Mouse (Mus musculus): ENCODE results near the gene Prr5l. TPM values are rescaled to one million over a fixed set of nuclear protein-coding genes. Genes with fewer than 3 reads are reported as not detected.
"Not testable (repeated sequence)": the region's sequence is repeated elsewhere in the genome, so short reads cannot be mapped to it uniquely, and the experiment has no call there.

Prr5l gene
- polyA plus RNA-seq, 1 experiment from 2014 or later, result 50.6 TPM

DNA sequence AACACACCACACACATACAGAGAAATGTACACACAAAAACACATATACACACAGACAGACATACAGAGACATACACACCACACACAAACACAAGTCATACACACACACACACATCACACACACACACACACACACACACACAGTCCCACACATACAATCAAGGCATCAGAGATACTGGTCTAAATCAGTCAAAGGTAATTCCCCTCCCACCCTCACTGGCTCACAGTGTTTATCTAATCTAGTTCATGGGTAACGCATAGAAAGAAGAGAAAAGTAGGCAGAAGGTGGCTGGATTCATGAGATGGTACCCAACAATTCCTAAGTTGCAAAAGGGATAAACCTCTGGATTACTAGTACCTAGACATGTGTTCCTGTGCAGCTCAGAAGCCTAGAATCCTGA lies 120.9 kb downstream of the Prr5l start:
- WGBS, result 96% methylated on average over 1 of the region's 1 CpGs
- Histone ChIP-seq H3K36me3 (0 out of 2 replicates have a peak, but pooled peaks cover 6% of the 10 kb centered on the region), H3K9ac (replicated peaks) (no peak overlapping the region), H3K4me3 (replicated peaks) (no peak overlapping the region), H3K4me2 (no peak overlapping the region), H3K27me3 (no peaks in the 10 kb centered on the region), H3K4me1 (replicated peaks) (peaks cover 22% of the 10 kb centered on the region), H3K9me3 (no peaks in the 10 kb centered on the region), H3K27ac (no peak overlapping the region)
- no peak for ATAC-seq (ENCODE audit: insufficient number of reproducible peaks, insufficient read depth, low FRiP score, low TSS enrichment, low read depth)

DNA sequence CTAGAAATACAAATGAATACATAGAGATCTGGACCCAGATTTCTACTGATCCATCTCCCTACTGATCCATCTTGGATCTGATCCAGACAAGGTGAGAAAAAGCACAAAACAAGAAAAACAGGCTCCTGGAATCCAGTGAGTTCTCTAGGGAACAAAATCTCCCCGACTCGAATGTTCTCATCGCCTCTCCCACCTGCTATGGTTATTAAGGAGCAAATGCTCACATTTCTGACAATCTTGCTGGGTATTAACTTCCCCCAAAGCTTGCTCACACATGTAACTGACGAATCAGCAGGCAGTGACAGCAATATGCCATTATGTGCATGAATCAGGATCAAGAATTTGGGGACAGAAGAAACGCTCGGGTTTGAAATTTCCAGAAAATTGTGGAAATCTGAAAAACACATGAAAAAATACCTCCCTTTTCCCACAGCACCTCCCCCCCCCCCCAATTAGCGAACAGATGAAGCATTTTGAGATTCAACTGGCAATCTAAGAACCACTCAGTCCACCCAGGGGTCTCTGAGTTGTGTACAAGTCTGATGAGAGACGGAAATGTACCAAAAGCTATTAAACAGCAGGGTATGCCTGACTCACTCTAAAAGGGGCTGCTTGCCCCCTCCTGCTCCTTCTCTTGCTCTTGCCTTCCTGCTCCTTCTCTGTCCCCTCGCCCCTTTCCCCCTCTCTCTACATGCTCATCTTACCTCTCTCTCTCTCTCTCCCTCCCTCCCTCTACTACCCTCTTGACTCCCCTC lies 123.1 kb downstream of the Prr5l start:
- H3K4me1 ChIP-seq (replicated peaks), result peaks cover 40% of the 10 kb centered on the region
- WGBS, result 54% methylated on average over 9 of the region's 9 CpGs
- H3K27ac ChIP-seq, result peak overlapping the region; percentile 13; the same call in 1 of the 2 replicates
- H3K9ac ChIP-seq (replicated peaks), result no peak overlapping the region
- no peak overlapping the region for H3K4me3 ChIP-seq (replicated peaks)
- H3K4me2 ChIP-seq, result no peak overlapping the region
- H3K9me3 ChIP-seq, result no peaks in the 10 kb centered on the region
- ATAC-seq (ENCODE audit: insufficient number of reproducible peaks, insufficient read depth, low FRiP score, low TSS enrichment, low read depth), result peak; percentile 23; the same call in 1 of the 2 replicates
- 0 out of 2 replicates have a peak, but pooled peaks cover 4% of the 10 kb centered on the region for H3K36me3 ChIP-seq
- H3K27me3 ChIP-seq, result no peaks in the 10 kb centered on the region

DNA sequence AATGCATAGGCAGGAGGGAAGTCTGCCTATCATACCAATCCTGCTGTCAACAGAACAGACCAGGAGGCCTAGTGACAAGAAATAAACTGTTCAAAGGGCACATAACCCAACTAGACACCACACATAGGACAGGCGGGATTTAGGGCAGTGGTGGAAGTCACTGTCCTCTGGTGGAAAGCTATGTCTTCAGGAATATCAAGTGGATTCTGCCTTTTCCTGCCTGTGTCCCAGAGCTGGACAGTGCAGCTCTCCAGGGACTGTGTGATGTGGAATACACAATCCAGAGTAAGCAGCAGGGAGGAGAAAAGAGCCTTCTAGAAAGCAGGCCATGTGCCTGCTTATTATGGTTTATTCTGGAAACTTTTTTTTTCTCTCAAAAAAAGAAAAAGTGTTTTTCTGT lies 125.0 kb downstream of the Prr5l start:
- 96% methylated on average over 1 of the region's 1 CpGs for WGBS
- no peaks in the 10 kb centered on the region for H3K9me3 ChIP-seq
- H3K4me1 ChIP-seq (replicated peaks), result peaks cover 36% of the 10 kb centered on the region
- no peak overlapping the region for H3K4me2 ChIP-seq
- H3K27ac ChIP-seq, result no peak overlapping the region
- no peak overlapping the region for H3K9ac ChIP-seq (replicated peaks)
- no peaks in the 10 kb centered on the region for H3K36me3 ChIP-seq
- H3K27me3 ChIP-seq, result no peaks in the 10 kb centered on the region
- no peak overlapping the region for H3K4me3 ChIP-seq (replicated peaks)
- ATAC-seq (ENCODE audit: insufficient number of reproducible peaks, insufficient read depth, low FRiP score, low TSS enrichment, low read depth), result no peak

DNA sequence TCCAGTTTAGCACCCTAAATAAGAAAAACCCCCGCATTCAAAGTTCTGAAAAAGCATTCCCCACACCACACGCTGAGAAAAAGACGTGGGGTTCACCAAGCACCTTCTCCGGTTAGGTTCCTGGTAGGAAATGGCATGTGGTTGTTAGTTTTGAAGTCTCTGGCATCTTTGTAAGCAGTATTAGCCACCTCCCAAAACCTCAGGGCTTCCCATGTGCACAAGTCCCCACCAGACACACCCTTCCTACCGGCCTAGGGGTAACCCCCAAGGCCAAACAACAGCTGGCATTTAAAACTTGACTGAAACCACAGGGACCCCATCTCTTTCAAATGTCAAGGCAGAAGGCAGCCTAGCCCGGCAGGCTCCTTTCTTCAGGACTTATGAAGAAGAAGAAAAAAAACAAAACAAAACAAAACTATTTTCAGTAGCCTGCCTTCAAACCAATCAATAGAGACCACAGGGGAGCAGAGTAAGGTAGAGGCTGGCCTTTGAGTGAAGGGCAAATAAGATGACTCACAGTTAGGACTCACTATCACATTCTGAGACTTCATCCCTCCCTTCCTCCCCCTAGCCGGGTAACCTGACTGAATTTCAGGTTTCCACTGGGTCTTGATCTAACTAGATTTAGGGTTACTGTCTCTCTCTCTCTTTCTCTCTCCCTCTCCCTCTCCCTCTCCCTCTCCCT lies 126.6 kb downstream of the Prr5l start:
- ATAC-seq (ENCODE audit: insufficient number of reproducible peaks, insufficient read depth, low FRiP score, low TSS enrichment, low read depth), result no peak
- Histone ChIP-seq H3K36me3 (no peaks in the 10 kb centered on the region), H3K4me1 (replicated peaks) (peaks cover 39% of the 10 kb centered on the region), H3K9me3 (no peaks in the 10 kb centered on the region), H3K27me3 (no peaks in the 10 kb centered on the region), H3K4me3 (replicated peaks) (no peak overlapping the region), H3K9ac (replicated peaks) (no peak overlapping the region), H3K27ac (no peak overlapping the region), H3K4me2 (no peak overlapping the region)
- WGBS, result 34% methylated on average over 7 of the region's 7 CpGs

DNA sequence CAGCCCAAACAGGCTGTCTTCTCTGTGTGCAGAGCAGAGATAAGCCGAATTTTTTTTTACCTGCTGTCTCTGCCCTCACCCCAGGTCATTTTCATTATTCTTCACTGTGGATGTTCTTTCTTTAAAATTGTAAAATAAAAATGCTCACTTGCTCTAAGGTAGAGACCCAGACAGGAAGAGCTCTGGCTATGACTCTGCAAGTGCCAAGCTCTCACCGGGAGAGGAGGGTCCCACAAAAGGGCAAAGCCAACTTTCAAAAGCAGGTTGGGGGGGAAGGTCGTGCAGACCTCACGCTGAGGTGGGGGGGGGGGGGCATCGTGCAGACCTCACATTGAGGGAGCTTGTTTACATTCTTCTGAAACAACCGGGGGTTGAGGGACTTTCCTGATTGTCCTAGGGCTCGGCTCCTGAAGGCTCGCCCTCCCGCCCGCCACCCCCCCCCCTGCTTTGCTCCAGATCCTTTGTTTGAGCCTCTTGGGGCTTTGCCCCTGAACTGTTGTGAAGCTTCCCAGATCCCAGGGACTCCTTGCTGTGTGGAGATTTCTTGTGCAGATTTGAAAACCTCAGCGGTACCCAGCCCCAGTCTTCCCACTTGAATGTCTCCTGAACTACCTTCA lies 127.8 kb downstream of the Prr5l start:
- H3K36me3 ChIP-seq, result no peaks in the 10 kb centered on the region
- H3K4me2 ChIP-seq, result peak overlapping the region; percentile 43
- no peaks in the 10 kb centered on the region for H3K9me3 ChIP-seq
- peaks cover 48% of the 10 kb centered on the region for H3K4me1 ChIP-seq (replicated peaks)
- H3K27ac ChIP-seq, result 0 out of 2 replicates have a peak overlapping the region, but pooled peaks have one; percentile 50
- ATAC-seq (ENCODE audit: insufficient number of reproducible peaks, insufficient read depth, low FRiP score, low TSS enrichment, low read depth), result no peak
- no peak overlapping the region for H3K4me3 ChIP-seq (replicated peaks)
- WGBS, result 6% methylated on average over 11 of the region's 11 CpGs
- H3K9ac ChIP-seq (replicated peaks), result no peak overlapping the region; the same call in 1 of the 2 replicates
- H3K27me3 ChIP-seq, result no peaks in the 10 kb centered on the region

DNA sequence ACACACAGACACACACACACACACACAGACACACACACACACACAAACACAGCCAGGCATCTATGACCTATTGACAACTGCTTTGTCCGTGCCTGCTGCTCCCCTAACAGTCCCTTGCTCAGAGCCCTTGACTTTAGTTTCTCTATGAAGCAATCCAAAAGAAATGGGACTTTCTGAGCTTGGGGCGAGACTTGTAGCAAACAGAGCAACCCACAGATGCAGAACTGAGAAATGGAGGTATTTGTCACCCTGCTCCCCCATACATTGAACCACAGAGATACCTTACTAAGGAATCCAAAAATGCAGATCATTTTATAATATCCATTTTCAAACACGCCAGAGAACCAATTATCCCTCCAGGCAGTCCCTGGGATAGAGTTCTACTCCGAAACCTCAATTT lies 128.4 kb downstream of the Prr5l start:
- H3K36me3 ChIP-seq, result no peaks in the 10 kb centered on the region
- H3K27ac ChIP-seq, result no peak overlapping the region
- no peaks in the 10 kb centered on the region for H3K9me3 ChIP-seq
- no peak overlapping the region for H3K4me3 ChIP-seq (replicated peaks)
- ATAC-seq (ENCODE audit: insufficient number of reproducible peaks, insufficient read depth, low FRiP score, low TSS enrichment, low read depth), result no peak
- peaks cover 41% of the 10 kb centered on the region for H3K4me1 ChIP-seq (replicated peaks)
- 49% methylated on average over 4 of the region's 4 CpGs for WGBS
- no peak overlapping the region; the same call in 1 of the 2 replicates for H3K9ac ChIP-seq (replicated peaks)
- H3K27me3 ChIP-seq, result no peaks in the 10 kb centered on the region
- H3K4me2 ChIP-seq, result no peak overlapping the region

DNA sequence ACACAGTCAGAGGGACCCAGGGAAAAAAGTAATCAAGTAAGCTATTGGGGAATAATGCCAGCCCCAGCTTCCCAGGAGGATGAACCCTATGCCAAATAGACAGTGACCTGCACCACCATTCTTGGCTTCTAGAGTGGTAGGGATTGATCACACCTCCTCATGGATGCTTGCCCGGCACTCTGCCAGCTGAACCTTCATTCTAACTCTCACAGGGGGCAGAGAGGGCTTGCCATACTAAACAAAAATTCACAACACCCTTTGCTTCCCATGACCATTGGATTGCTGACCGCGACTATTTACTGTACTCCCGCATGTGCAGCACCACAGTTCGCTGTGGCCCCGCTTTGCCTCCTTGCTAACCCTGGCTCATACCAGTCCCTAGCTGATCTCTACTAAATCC lies 129.8 kb downstream of the Prr5l start:
- Histone ChIP-seq H3K4me3 (replicated peaks) (no peak overlapping the region), H3K27ac (no peak overlapping the region), H3K4me2 (no peak overlapping the region), H3K4me1 (replicated peaks) (peaks cover 40% of the 10 kb centered on the region), H3K36me3 (no peaks in the 10 kb centered on the region), H3K9ac (replicated peaks) (no peak overlapping the region), H3K27me3 (no peaks in the 10 kb centered on the region), H3K9me3 (no peaks in the 10 kb centered on the region)
- 96% methylated on average over 6 of the region's 6 CpGs for WGBS
- no peak for ATAC-seq (ENCODE audit: insufficient number of reproducible peaks, insufficient read depth, low FRiP score, low TSS enrichment, low read depth)

DNA sequence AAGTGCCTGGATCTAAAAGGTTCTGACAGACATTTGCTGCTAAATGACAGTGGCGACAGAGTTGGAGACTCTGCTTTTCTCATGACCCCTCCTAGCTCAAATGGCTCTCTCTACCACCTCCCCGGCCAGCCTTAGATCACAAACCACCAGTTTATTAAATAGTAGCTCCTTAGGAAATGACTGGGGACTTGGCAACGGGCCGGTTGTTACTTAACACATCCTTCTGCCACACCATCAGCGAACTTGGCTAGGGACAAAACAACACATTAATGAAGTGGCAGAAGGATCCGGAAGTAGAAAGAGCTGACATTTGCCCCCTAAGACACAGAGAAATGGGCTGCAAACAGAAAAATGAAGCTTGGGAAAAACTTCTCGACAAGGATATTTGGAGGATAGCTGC lies 130.4 kb downstream of the Prr5l start:
- no peaks in the 10 kb centered on the region for H3K36me3 ChIP-seq
- H3K9ac ChIP-seq (replicated peaks), result no peak overlapping the region
- H3K4me3 ChIP-seq (replicated peaks), result no peak overlapping the region
- H3K9me3 ChIP-seq, result no peaks in the 10 kb centered on the region
- no peaks in the 10 kb centered on the region for H3K27me3 ChIP-seq
- peaks cover 40% of the 10 kb centered on the region for H3K4me1 ChIP-seq (replicated peaks)
- no peak overlapping the region for H3K4me2 ChIP-seq
- 63% methylated on average over 7 of the region's 7 CpGs for WGBS
- H3K27ac ChIP-seq, result 0 out of 2 replicates have a peak overlapping the region, but pooled peaks have one; percentile 41
- no peak for ATAC-seq (ENCODE audit: insufficient number of reproducible peaks, insufficient read depth, low FRiP score, low TSS enrichment, low read depth)

DNA sequence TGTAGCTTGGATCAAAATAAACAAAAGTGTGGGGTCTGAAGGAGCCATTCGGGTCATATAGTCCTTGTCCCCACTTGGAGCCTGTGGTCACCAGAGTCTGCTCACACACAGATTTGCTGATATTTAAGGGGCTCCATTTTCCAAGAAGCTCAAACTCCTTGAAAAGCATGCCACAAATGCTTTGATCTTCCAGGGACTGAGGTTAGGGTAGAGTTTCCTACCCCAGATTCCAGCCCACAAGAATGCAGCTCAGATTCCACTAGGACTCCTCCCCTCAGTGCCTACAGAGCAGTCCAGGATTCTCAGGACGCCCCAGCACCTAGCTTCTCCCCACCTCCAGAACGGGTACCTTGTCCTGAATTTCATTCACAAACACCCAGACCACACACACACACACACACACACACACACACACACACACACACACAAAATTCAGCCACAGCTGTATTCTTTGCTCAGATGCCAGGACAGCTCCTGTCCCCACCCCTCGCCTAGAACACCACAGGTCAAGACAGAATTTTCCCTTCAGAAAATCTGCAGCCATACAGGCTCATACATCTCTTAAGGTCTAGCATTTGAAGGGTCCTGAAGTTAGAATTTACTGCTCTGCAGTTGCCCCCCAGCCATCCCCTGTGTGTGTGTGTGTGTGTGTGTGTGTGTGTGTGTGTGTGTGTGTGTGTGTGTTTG lies 131.4 kb downstream of the Prr5l start:
- Histone ChIP-seq H3K4me3 (replicated peaks) (no peak overlapping the region), H3K9me3 (no peaks in the 10 kb centered on the region), H3K4me1 (replicated peaks) (peaks cover 39% of the 10 kb centered on the region), H3K27me3 (no peaks in the 10 kb centered on the region), H3K27ac (peak overlapping the region; percentile 62; the same call in 1 of the 2 replicates), H3K4me2 (no peak overlapping the region), H3K36me3 (0 out of 2 replicates have a peak, but pooled peaks cover 1% of the 10 kb centered on the region), H3K9ac (replicated peaks) (no peak overlapping the region)
- peak; percentile 86 for ATAC-seq (ENCODE audit: insufficient number of reproducible peaks, insufficient read depth, low FRiP score, low TSS enrichment, low read depth)
- WGBS, result 16% methylated on average over 4 of the region's 4 CpGs

DNA sequence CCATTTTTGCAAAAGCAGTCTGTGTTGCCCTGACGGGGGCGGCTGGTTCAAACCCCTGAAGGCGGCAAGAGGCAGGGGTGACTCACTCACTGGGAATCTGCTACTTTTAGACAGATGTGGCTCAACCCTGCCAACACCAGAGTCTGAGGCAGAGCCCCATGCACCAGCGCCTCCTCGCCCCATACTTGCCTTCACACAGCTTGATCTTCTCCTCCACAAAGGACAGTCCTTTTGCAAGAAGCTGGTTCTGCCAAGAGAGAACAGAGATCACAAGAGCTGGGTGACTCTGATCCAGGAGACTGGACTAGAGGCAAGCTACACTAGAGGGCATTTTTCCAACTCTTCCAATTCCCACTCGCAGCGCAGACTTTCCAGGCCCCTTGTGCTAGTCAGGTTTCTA lies 136.3 kb downstream of the Prr5l start:
- no peak overlapping the region for H3K4me2 ChIP-seq
- 89% methylated on average over 7 of the region's 7 CpGs for WGBS
- H3K9ac ChIP-seq (replicated peaks), result no peak overlapping the region
- no peak overlapping the region for H3K27ac ChIP-seq
- peaks cover 15% of the 10 kb centered on the region for H3K36me3 ChIP-seq
- no peak for ATAC-seq (ENCODE audit: insufficient number of reproducible peaks, insufficient read depth, low FRiP score, low TSS enrichment, low read depth)
- no peaks in the 10 kb centered on the region for H3K27me3 ChIP-seq
- H3K9me3 ChIP-seq, result no peaks in the 10 kb centered on the region
- H3K4me1 ChIP-seq (replicated peaks), result peaks cover 13% of the 10 kb centered on the region
- H3K4me3 ChIP-seq (replicated peaks), result no peak overlapping the region

DNA sequence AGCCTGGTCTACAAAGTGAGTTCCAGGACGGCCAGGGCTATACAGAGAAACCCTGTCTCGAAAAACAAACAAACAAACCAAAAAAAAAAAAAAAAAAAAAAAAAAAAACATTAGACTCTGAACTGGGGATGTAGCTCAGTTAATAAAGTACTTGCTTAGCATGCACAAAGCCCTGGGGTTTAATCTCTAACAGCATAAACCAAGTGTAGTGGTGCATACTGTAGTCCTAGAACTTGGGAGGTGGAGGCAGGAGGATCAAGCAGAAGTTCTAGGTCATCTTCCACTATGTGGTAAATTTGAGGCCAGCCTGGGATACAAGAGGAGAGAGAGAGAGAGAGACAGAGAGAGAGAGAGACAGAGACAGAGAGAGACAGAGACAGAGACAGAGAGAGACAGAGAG lies 137.2 kb downstream of the Prr5l start:
- peaks cover 15% of the 10 kb centered on the region for H3K36me3 ChIP-seq
- H3K27me3 ChIP-seq; H3K4me2 ChIP-seq; H3K4me1 ChIP-seq (replicated peaks); H3K4me3 ChIP-seq (replicated peaks); H3K27ac ChIP-seq; H3K9ac ChIP-seq (replicated peaks); ATAC-seq (ENCODE audit: insufficient number of reproducible peaks, insufficient read depth, low FRiP score, low TSS enrichment, low read depth); H3K9me3 ChIP-seq: not testable (repeated sequence)
- 71% methylated on average over 2 of the region's 2 CpGs for WGBS

Measured in limb, embryonic 12.5 days (tissue).